Mouse (Mus musculus) embryonic facial prominence, embryonic 12.5 days (tissue): ENCODE data around the gene Spef1. TPM values are rescaled to one million over a fixed set of nuclear protein-coding genes. Genes with fewer than 3 reads are reported as not detected.
A peak's percentile ranks its signal among the peaks of the same experiment; 100 is the strongest.

Experiments used
- ATAC-seq: fragments of 200-750 bp; cut with Nextera tagmentation; 2 replicates; pipeline ENCODE4 v1.8.0; 2017; ENCODE audit not compliant: insufficient number of reproducible peaks, insufficient read depth, low FRiP score, low TSS enrichment
- H3K27ac ChIP-seq: fragments of 300-500 bp; sonication (generic); 2 replicates; pipeline ENCODE4 v1.5.1; 2016; ENCODE audit warnings: mild to moderate bottlenecking
- H3K27me3 ChIP-seq: fragments of 300-500 bp; sonication (generic); 2 replicates; pipeline ENCODE4 v1.6.1; 2016; ENCODE audit warnings: mild to moderate bottlenecking, moderate library complexity
- H3K36me3 ChIP-seq: fragments of 300-500 bp; sonication (generic); 2 replicates; pipeline ENCODE4 v1.6.1; 2016; ENCODE audit warnings: mild to moderate bottlenecking
- H3K4me1 ChIP-seq: fragments of 300-500 bp; sonication (generic); 2 replicates; pipeline ENCODE4 v1.6.1; 2016
- H3K4me2 ChIP-seq: fragments of 300-500 bp; sonication (generic); replicated peaks from 2 replicates; pipeline ENCODE4 v1.6.1; 2016; ENCODE audit warnings: mild to moderate bottlenecking, moderate library complexity
- H3K4me3 ChIP-seq: fragments of 300-500 bp; sonication (generic); 2 replicates; pipeline ENCODE4 v1.5.1; 2016; ENCODE audit warnings: mild to moderate bottlenecking
- H3K9ac ChIP-seq: fragments of 300-500 bp; sonication (generic); 2 replicates; pipeline ENCODE4 v1.6.1; 2016; ENCODE audit warnings: mild to moderate bottlenecking, moderate library complexity
- H3K9me3 ChIP-seq: fragments of 300-500 bp; sonication (generic); 2 replicates; pipeline ENCODE4 v1.6.1; 2016; ENCODE audit warnings: mild to moderate bottlenecking, moderate library complexity
- WGBS: fragments of 180-500 bp; shearing (Covaris S2); methylation state at CpG from one replicate; pipeline ENCODE4 v1.1.7; 2016; 5-methylcytosine and 5-hydroxymethylcytosine counted together
- polyA plus RNA-seq: library from polyadenylated mRNA; unstranded; fragments of >200 nt; fragmentation: Nextera tagmentation; extraction: Ambion mirVana; gene quantifications from 2 replicates; pipeline ENCODE4 v1.2.1, GENCODE M21; 2016

Spef1 gene
- polyA plus RNA-seq, 1 experiment from 2014 or later: 5.2 TPM

GRCm38 (mm10) chr2:131127161-131127730 is 59.8 kb downstream of the Spef1 start, which contains the start of gene Hspa12b:
Hspa12b (plus strand) TSS chr2:131127280.
- 1% methylated on average over 28 of the region's 28 CpGs for WGBS
- peak; percentile 95 for ATAC-seq
- Histone ChIP-seq H3K27me3 (no peaks in the 10 kb centered on the region), H3K9ac (peak within 1 kb of the TSS; percentile 90), H3K36me3 (peaks cover 5% of the 10 kb centered on the region; the same call in 1 of the 2 replicates), H3K9me3 (no peaks in the 10 kb centered on the region), H3K4me1 (peaks cover 38% of the 10 kb centered on the region), H3K4me2 (peak within 1 kb of the TSS; percentile 58), H3K27ac (peak within 1 kb of the TSS; percentile 86), H3K4me3 (peak within 1 kb of the TSS; percentile 65)

- Histone ChIP-seq H3K4me3 (no peak overlapping the region), H3K4me1 (peaks cover 32% of the 10 kb centered on the region), H3K36me3 (no peaks in the 10 kb centered on the region), H3K4me2 (peak overlapping the region; percentile 58), H3K27me3 (no peaks in the 10 kb centered on the region), H3K9ac (peak overlapping the region; percentile 90), H3K9me3 (no peaks in the 10 kb centered on the region), H3K27ac (peak overlapping the region; percentile 86)
- 38% methylated on average over 9 of the region's 9 CpGs for WGBS
- ATAC-seq: no peak
Measured at GRCm38 (mm10) chr2:131125964-131126815, 60.9 kb downstream of the Spef1 start.

- Histone ChIP-seq H3K9ac (no peak overlapping the region), H3K27me3 (no peaks in the 10 kb centered on the region), H3K4me1 (peaks cover 32% of the 10 kb centered on the region), H3K4me2 (no peak overlapping the region), H3K4me3 (no peak overlapping the region), H3K36me3 (no peaks in the 10 kb centered on the region), H3K27ac (no peak overlapping the region), H3K9me3 (no peaks in the 10 kb centered on the region)
- WGBS: 90% methylated on average over 9 of the region's 9 CpGs
- no peak for ATAC-seq
Measured at GRCm38 (mm10) chr2:131125157-131125963, 61.7 kb downstream of the Spef1 start.

GRCm38 (mm10) chr2:131124166-131124565 is 62.9 kb downstream of the Spef1 start:
- Histone ChIP-seq H3K9ac (no peak overlapping the region), H3K27ac (no peak overlapping the region), H3K9me3 (no peaks in the 10 kb centered on the region), H3K4me3 (no peak overlapping the region), H3K4me2 (no peak overlapping the region), H3K27me3 (no peaks in the 10 kb centered on the region), H3K36me3 (no peaks in the 10 kb centered on the region), H3K4me1 (peaks cover 30% of the 10 kb centered on the region)
- 68% methylated on average over 3 of the region's 3 CpGs for WGBS
- ATAC-seq: no peak

Other genes with a start within 250 kb of the Spef1 start
- gene Gfra4, start 144.2 kb downstream of the Spef1 start, polyA plus RNA-seq: 25.0 and 26.5 TPM in 2 replicates
- gene Adam33, start 123.5 kb downstream of the Spef1 start, polyA plus RNA-seq: 7.4 and 7.5 TPM in 2 replicates
- 0.08 and 0.11 TPM in 2 replicates for gene Siglec1, start 100.5 kb downstream of the Spef1 start, polyA plus RNA-seq
- 15.9 and 17.7 TPM in 2 replicates for gene Hspa12b, start 60.0 kb downstream of the Spef1 start, polyA plus RNA-seq
- gene Gm11037, start 53.8 kb downstream of the Spef1 start, polyA plus RNA-seq: not detected in 2 replicates
- gene 1700037H04Rik, start 27.2 kb downstream of the Spef1 start, polyA plus RNA-seq: 74.1 and 79.5 TPM in 2 replicates
- gene Cenpb, start 7.2 kb downstream of the Spef1 start, polyA plus RNA-seq: 12.6 and 14.8 TPM in 2 replicates
- 48.8 and 52.3 TPM in 2 replicates for gene Cdc25b, start 333 bp downstream of the Spef1 start, polyA plus RNA-seq
- 29.7 and 31.5 TPM in 2 replicates for gene Ap5s1, start 19.8 kb upstream of the Spef1 start, polyA plus RNA-seq
- gene Mavs, start 46.8 kb upstream of the Spef1 start, polyA plus RNA-seq: 16.3 and 18.1 TPM in 2 replicates
- gene Pank2, start 75.2 kb upstream of the Spef1 start, polyA plus RNA-seq: 61.8 and 61.9 TPM in 2 replicates
- 11.3 TPM in 2 replicates for gene Rnf24, start 165.6 kb upstream of the Spef1 start, polyA plus RNA-seq